In the genomic region with DNA sequence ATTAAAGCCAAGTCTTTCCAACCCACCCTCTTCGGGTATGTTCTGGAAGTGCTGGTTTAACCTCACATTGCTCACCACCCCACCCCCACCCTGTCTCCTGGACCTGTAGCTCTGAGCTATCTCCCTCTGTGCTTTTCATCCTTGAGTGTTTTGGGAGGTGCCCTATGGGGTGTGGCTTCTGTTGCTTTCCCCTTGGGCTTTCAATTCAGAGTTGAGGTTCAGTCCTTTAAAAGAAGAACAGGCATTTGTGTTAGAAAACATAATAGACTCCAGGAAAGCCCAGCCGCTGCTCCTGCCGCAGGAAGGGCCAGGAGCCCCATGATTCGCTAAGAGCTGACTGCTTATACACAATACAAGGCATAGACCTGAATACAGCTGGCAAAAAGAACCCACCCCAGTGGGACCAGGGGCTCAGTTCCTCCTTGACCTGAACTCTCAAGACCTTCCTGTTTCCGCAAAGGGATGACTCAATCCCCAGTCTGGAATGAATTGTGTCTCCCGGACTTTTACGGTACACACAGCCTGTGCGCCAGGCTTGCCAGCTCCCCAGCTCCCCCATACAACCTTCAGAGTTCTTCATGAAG, we compare ENCODE assay signal across 9 mouse cellular contexts. TPM values are rescaled to one million over a fixed set of nuclear protein-coding genes. Genes with fewer than 3 reads are reported as not detected.
DNase-seq lines count a peak whose midpoint lies in the region; ATAC-seq and TF ChIP-seq lines count a peak whose summit lies in the region.
"Had no signal": no experiment of that assay in that cellular context is flagged by ENCODE, and none has a peak within 500 bp of the region (broad histone marks: within the 10 kb centered on the region; RNA-seq: fewer than 3 reads in every experiment).

No protein-coding gene starts in this region.

- H3K4me2 ChIP-seq in kidney, postnatal 0 days (ENCODE audit: low read length): no peak overlapping the region
- 0 out of 2 replicates have a peak overlapping the region, but pooled peaks have one; percentile 9 for H3K4me2 ChIP-seq in heart, embryonic 14.5 days (ENCODE audit: low read length)
- H3K4me2 ChIP-seq: embryonic facial prominence, embryonic 13.5 days had no signal

- no peak overlapping the region for H3K9ac ChIP-seq in kidney, postnatal 0 days (ENCODE audit: low read depth, low read length)
- H3K9ac ChIP-seq in heart, embryonic 14.5 days (ENCODE audit: low read length): peak overlapping the region; percentile 14; the same call in 1 of the 2 replicates
- H3K9ac ChIP-seq: embryonic facial prominence, embryonic 13.5 days had no signal

- no peak overlapping the region for H3K4me3 ChIP-seq in kidney, postnatal 0 days (replicated peaks; ENCODE audit: low read depth, low read length)
- no peak overlapping the region for H3K4me3 ChIP-seq in heart, embryonic 14.5 days (ENCODE audit: control insufficient read depth in 1 of 2, insufficient read depth in 1 of 2, low read depth in 1 of 2, low read length in 2 of 2)
- H3K4me3 ChIP-seq: embryonic facial prominence, embryonic 13.5 days had no signal

- ATAC-seq in kidney, postnatal 0 days (replicated peaks; ENCODE audit: low FRiP score, low read depth): no peak
- peak; percentile 12; the same call in 1 of the 2 replicates for ATAC-seq in heart, embryonic 14.5 days (ENCODE audit: insufficient number of reproducible peaks, insufficient read depth, low FRiP score, low read depth)
- ATAC-seq in megakaryocyte, adult 5-6 weeks (ENCODE audit: poor library complexity, severe bottlenecking): peak; percentile 34

- 68% methylated on average over 8 of the region's 8 CpGs for WGBS in kidney, postnatal 0 days
- 64% methylated on average over 8 of the region's 8 CpGs for WGBS in heart, embryonic 14.5 days

- peak overlapping the region; percentile 42; the same call in 1 of the 2 replicates for H3K27ac ChIP-seq in kidney, postnatal 0 days
- H3K27ac ChIP-seq in heart, embryonic 14.5 days (replicated peaks in 1 of 2; ENCODE audit: control insufficient read depth in 1 of 2, insufficient read depth in 1 of 2, low read depth in 2 of 2, low read length in 2 of 2): peak overlapping the region; percentile 62 to 68
- H3K27ac ChIP-seq: embryonic facial prominence, embryonic 13.5 days had no signal

- no peaks in the 10 kb centered on the region for H3K9me3 ChIP-seq in kidney, postnatal 0 days (replicated peaks; ENCODE audit: low read length)
- no peaks in the 10 kb centered on the region for H3K9me3 ChIP-seq in heart, embryonic 14.5 days (ENCODE audit: control insufficient read depth, low read length)
- H3K9me3 ChIP-seq: embryonic facial prominence, embryonic 13.5 days had no signal

- H3K27me3 ChIP-seq in kidney, postnatal 0 days (ENCODE audit: insufficient read depth, low read length): no peaks in the 10 kb centered on the region
- no peaks in the 10 kb centered on the region for H3K27me3 ChIP-seq in heart, embryonic 14.5 days (ENCODE audit: control insufficient read depth, insufficient read depth, low read length)
- H3K27me3 ChIP-seq: embryonic facial prominence, embryonic 13.5 days had no signal

- TF ChIP-seq CTCF in kidney, postnatal 0 days (IDR thresholded peaks at IDR 0.05; ENCODE audit: low read depth): no peak

- DNase-seq in kidney, postnatal 0 days (ENCODE audit: low spot score): no peak
- DNase-seq in kidney, postnatal 25 days: no peak
- peak; percentile 62 for DNase-seq in ZHBTc4 (ENCODE audit: low read depth, low spot score)
- DNase-seq in cerebellum, postnatal 10 days: no peak
- no peak for DNase-seq in urinary bladder, postnatal 10 days (ENCODE audit: low spot score)
- DNase-seq in thymus, adult 18-20 months: no peak

- no peaks in the 10 kb centered on the region for H3K36me3 ChIP-seq in kidney, postnatal 0 days (ENCODE audit: insufficient read depth, low read length)
- no peaks in the 10 kb centered on the region for H3K36me3 ChIP-seq in heart, embryonic 14.5 days (ENCODE audit: control insufficient read depth, insufficient read depth, low read length)
- H3K36me3 ChIP-seq: embryonic facial prominence, embryonic 13.5 days had no signal

- peaks cover 17% of the 10 kb centered on the region for H3K4me1 ChIP-seq in kidney, postnatal 0 days (replicated peaks; ENCODE audit: insufficient read depth, low read length)
- peaks cover 52 to 69% of the 10 kb centered on the region in 2 experiments for H3K4me1 ChIP-seq in heart, embryonic 14.5 days (ENCODE audit: control insufficient read depth in 2 of 2, insufficient read depth in 2 of 2, low read length in 2 of 2)

RNA-seq across cellular contexts. Expression of gene Synj2, which starts 36.9 kb away (rescaled TPM):
- polyA plus RNA-seq in kidney, postnatal 0 days (2015; fragmentation: Nextera tagmentation; extraction: Ambion mirVana): 2.4 and 3.7 TPM in 2 replicates
- polyA plus RNA-seq in heart, embryonic 14.5 days (2014; fragmentation: Nextera tagmentation; extraction: Ambion mirVana): 4.3 and 4.7 TPM in 2 replicates
- total RNA-seq in megakaryocyte, adult 5-6 weeks (2015): 3.5 and 3.6 TPM in 2 replicates
- 4.2 and 5.1 TPM in 2 replicates for total RNA-seq in megakaryocyte, adult 5-6 weeks (2017)
